Mouse (Mus musculus) bone marrow, adult 2 months (tissue): ENCODE data around the gene Scyl2.

Source experiments
- CTCF ChIP-seq: fragments of 200-500 bp; IDR thresholded peaks from 2 replicates; pipeline ENCODE4 v1.5.1; 2011; ENCODE audit warnings: low read length, control low read depth; ENCODE audit not compliant: control insufficient read depth, insufficient read depth
- POLR2A ChIP-seq: fragments of 200-500 bp; IDR thresholded peaks from 2 replicates; pipeline ENCODE4 v1.6.1; 2011; ENCODE audit warnings: low read depth, mild to moderate bottlenecking, control low read depth, low read length, borderline replicate concordance; ENCODE audit not compliant: control insufficient read depth

GRCm38 (mm10) chr10:89720252-89720651 lies 34.2 kb upstream of the Scyl2 start:
- TF ChIP-seq CTCF (no peak), POLR2A (no peak)
